Mouse (Mus musculus): ENCODE measurements around the gene Guca1a. TPM values are rescaled to one million over a fixed set of nuclear protein-coding genes. Genes with fewer than 3 reads are reported as not detected.

Guca1a gene
- polyA plus RNA-seq, 2 experiments: 0.69 to 1.1 TPM

- Histone ChIP-seq H3K9me3 (ENCODE audit: control insufficient read depth, low read length) (no peaks in the 10 kb centered on the region), H3K4me3 (ENCODE audit: insufficient read depth in 1 of 2, low read depth in 2 of 2, low read length in 2 of 2) (no peak overlapping the region), H3K4me2 (ENCODE audit: low read depth) (no peak overlapping the region), H3K9ac (replicated peaks) (no peak overlapping the region), H3K27me3 (ENCODE audit: control insufficient read depth, insufficient read depth, low read length) (no peaks in the 10 kb centered on the region), H3K27ac (no peak overlapping the region), H3K4me1 (replicated peaks; ENCODE audit: control insufficient read depth in 2 of 2, insufficient read depth in 2 of 2, low read length in 1 of 2) (peaks cover 0 to 2% of the 10 kb centered on the region in 2 experiments; a peak in 2 of 4 replicates), H3K36me3 (replicated peaks; ENCODE audit: control insufficient read depth, insufficient read depth, low read depth) (peaks cover 26% of the 10 kb centered on the region)
- TF ChIP-seq EP300 (IDR thresholded peaks at IDR 0.05; ENCODE audit: low read depth): no peak
- TF ChIP-seq CTCF (IDR thresholded peaks at IDR 0.05; ENCODE audit: low read depth): no peak
- no peak for DNase-seq (ENCODE audit: low read depth in 3 of 3, low spot score in 3 of 3)
- ATAC-seq (ENCODE audit: insufficient read depth): no peak
- 75% methylated on average over 6 of the region's 6 CpGs for WGBS (ENCODE audit: insufficient replicate concordance)
Measured at GRCm38 (mm10) chr17:47373991-47374390, 26.4 kb downstream of the Guca1a start.

GRCm38 (mm10) chr17:47371451-47371850 is 28.9 kb downstream of the Guca1a start:
- DNase-seq (ENCODE audit: low read depth in 3 of 3, low spot score in 3 of 3): peak; percentile 50 to 68 (median 62)
- H3K27ac ChIP-seq: no peak overlapping the region

GRCm38 (mm10) chr17:47369087-47369443 is 31.3 kb downstream of the Guca1a start:
- Histone ChIP-seq H3K27me3 (ENCODE audit: control insufficient read depth, insufficient read depth, low read length) (no peaks in the 10 kb centered on the region; the same call in 1 of the 2 replicates), H3K27ac (no peak overlapping the region), H3K4me3 (ENCODE audit: insufficient read depth in 1 of 2, low read depth in 2 of 2, low read length in 2 of 2) (peak overlapping the region; percentile 94 to 97), H3K9ac (replicated peaks) (peak overlapping the region; percentile 84), H3K9me3 (ENCODE audit: control insufficient read depth, low read length) (no peaks in the 10 kb centered on the region), H3K36me3 (replicated peaks; ENCODE audit: control insufficient read depth, insufficient read depth, low read depth) (peaks cover 11% of the 10 kb centered on the region), H3K4me2 (ENCODE audit: low read depth) (peak overlapping the region; percentile 72), H3K4me1 (replicated peaks; ENCODE audit: control insufficient read depth in 2 of 2, insufficient read depth in 2 of 2, low read length in 1 of 2) (peaks cover 0 to 4% of the 10 kb centered on the region in 2 experiments; a peak in 3 of 4 replicates)
- WGBS (ENCODE audit: insufficient replicate concordance): under 1% methylated on average over 20 of the region's 20 CpGs
- ATAC-seq (ENCODE audit: insufficient read depth) (peak; percentile 48), DNase-seq (ENCODE audit: low read depth in 3 of 3, low spot score in 3 of 3) (peak in 1 of 3 experiments; percentile 11)
- no peak for TF ChIP-seq CTCF (IDR thresholded peaks at IDR 0.05; ENCODE audit: low read depth)
- TF ChIP-seq EP300 (IDR thresholded peaks at IDR 0.05; ENCODE audit: low read depth): no peak

More at GRCm38 (mm10) chr17:47371451-47371850, 28.9 kb downstream of the Guca1a start:
- TF ChIP-seq CTCF (IDR thresholded peaks at IDR 0.05; ENCODE audit: low read depth) (peak; percentile 89), EP300 (IDR thresholded peaks at IDR 0.05; ENCODE audit: low read depth) (no peak)
- peak; percentile 55; the same call in 1 of the 2 replicates for ATAC-seq (ENCODE audit: insufficient read depth)
- peaks cover 0 to 4% of the 10 kb centered on the region in 2 experiments; a peak in 3 of 4 replicates for H3K4me1 ChIP-seq (replicated peaks; ENCODE audit: control insufficient read depth in 2 of 2, insufficient read depth in 2 of 2, low read length in 1 of 2)
- no peaks in the 10 kb centered on the region for H3K27me3 ChIP-seq (ENCODE audit: control insufficient read depth, insufficient read depth, low read length)
- H3K4me2 ChIP-seq (ENCODE audit: low read depth): no peak overlapping the region
- H3K9ac ChIP-seq (replicated peaks): no peak overlapping the region
- peaks cover 22% of the 10 kb centered on the region for H3K36me3 ChIP-seq (replicated peaks; ENCODE audit: control insufficient read depth, insufficient read depth, low read depth)
- 7% methylated on average over 4 of the region's 4 CpGs for WGBS (ENCODE audit: insufficient replicate concordance)
- no peak overlapping the region for H3K4me3 ChIP-seq (ENCODE audit: insufficient read depth in 1 of 2, low read depth in 2 of 2, low read length in 2 of 2)
- H3K9me3 ChIP-seq (ENCODE audit: control insufficient read depth, low read length): no peaks in the 10 kb centered on the region

- H3K9ac ChIP-seq (replicated peaks): peak within 1 kb of the TSS; percentile 84
- ATAC-seq (ENCODE audit: insufficient read depth) (peak; percentile 85), DNase-seq (ENCODE audit: low read depth in 3 of 3, low spot score in 3 of 3) (peak; percentile 80 to 85 (median 84))
- no peaks in the 10 kb centered on the region for H3K9me3 ChIP-seq (ENCODE audit: control insufficient read depth, low read length)
- peak within 1 kb of the TSS; percentile 72 for H3K4me2 ChIP-seq (ENCODE audit: low read depth)
- H3K36me3 ChIP-seq (replicated peaks; ENCODE audit: control insufficient read depth, insufficient read depth, low read depth): peaks cover 10% of the 10 kb centered on the region
- H3K27me3 ChIP-seq (ENCODE audit: control insufficient read depth, insufficient read depth, low read length): no peaks in the 10 kb centered on the region; the same call in 1 of the 2 replicates
- H3K4me1 ChIP-seq (replicated peaks; ENCODE audit: control insufficient read depth in 2 of 2, insufficient read depth in 2 of 2, low read length in 1 of 2): peaks cover 0 to 4% of the 10 kb centered on the region in 2 experiments; a peak in 3 of 4 replicates
- no peak for TF ChIP-seq CTCF (IDR thresholded peaks at IDR 0.05; ENCODE audit: low read depth)
- H3K4me3 ChIP-seq (ENCODE audit: insufficient read depth in 1 of 2, low read depth in 2 of 2, low read length in 2 of 2): peak within 1 kb of the TSS; percentile 94 to 97
- no peak within 1 kb of the TSS for H3K27ac ChIP-seq
- 4% methylated on average over 35 of the region's 35 CpGs for WGBS (ENCODE audit: insufficient replicate concordance)
Measured at GRCm38 (mm10) chr17:47368401-47369086, 31.8 kb downstream of the Guca1a start, which contains the start of gene Mrps10. Gene Mrps10 (plus strand): TSS chr17:47368887.

- Histone ChIP-seq H3K9me3 (ENCODE audit: control insufficient read depth, low read length) (no peaks in the 10 kb centered on the region), H3K4me2 (ENCODE audit: low read depth) (no peak overlapping the region), H3K27me3 (ENCODE audit: control insufficient read depth, insufficient read depth, low read length) (no peaks in the 10 kb centered on the region; the same call in 1 of the 2 replicates), H3K9ac (replicated peaks) (no peak overlapping the region), H3K4me3 (ENCODE audit: insufficient read depth in 1 of 2, low read depth in 2 of 2, low read length in 2 of 2) (no peak overlapping the region), H3K36me3 (replicated peaks; ENCODE audit: control insufficient read depth, insufficient read depth, low read depth) (no peaks in the 10 kb centered on the region), H3K27ac (no peak overlapping the region), H3K4me1 (replicated peaks; ENCODE audit: control insufficient read depth in 2 of 2, insufficient read depth in 2 of 2, low read length in 1 of 2) (no peaks in the 10 kb centered on the region)
- TF ChIP-seq EP300 (IDR thresholded peaks at IDR 0.05; ENCODE audit: low read depth) (no peak), CTCF (IDR thresholded peaks at IDR 0.05; ENCODE audit: low read depth) (no peak)
- WGBS (ENCODE audit: insufficient replicate concordance): 48% methylated on average over 11 of the region's 11 CpGs
- DNase-seq (ENCODE audit: low read depth in 3 of 3, low spot score in 3 of 3): no peak
- no peak for ATAC-seq (ENCODE audit: insufficient read depth)
Measured at GRCm38 (mm10) chr17:47361343-47361742, 39.0 kb downstream of the Guca1a start.
